Mouse (Mus musculus): ENCODE data around the gene Prdm13. TPM values are rescaled to one million over a fixed set of nuclear protein-coding genes. Genes with fewer than 3 reads are reported as not detected.
A peak's percentile ranks its signal among the peaks of the same experiment; 100 is the strongest.

The Prdm13 gene
- polyA plus RNA-seq, 1 experiment from 2014 or later: 0.44 TPM

DNA sequence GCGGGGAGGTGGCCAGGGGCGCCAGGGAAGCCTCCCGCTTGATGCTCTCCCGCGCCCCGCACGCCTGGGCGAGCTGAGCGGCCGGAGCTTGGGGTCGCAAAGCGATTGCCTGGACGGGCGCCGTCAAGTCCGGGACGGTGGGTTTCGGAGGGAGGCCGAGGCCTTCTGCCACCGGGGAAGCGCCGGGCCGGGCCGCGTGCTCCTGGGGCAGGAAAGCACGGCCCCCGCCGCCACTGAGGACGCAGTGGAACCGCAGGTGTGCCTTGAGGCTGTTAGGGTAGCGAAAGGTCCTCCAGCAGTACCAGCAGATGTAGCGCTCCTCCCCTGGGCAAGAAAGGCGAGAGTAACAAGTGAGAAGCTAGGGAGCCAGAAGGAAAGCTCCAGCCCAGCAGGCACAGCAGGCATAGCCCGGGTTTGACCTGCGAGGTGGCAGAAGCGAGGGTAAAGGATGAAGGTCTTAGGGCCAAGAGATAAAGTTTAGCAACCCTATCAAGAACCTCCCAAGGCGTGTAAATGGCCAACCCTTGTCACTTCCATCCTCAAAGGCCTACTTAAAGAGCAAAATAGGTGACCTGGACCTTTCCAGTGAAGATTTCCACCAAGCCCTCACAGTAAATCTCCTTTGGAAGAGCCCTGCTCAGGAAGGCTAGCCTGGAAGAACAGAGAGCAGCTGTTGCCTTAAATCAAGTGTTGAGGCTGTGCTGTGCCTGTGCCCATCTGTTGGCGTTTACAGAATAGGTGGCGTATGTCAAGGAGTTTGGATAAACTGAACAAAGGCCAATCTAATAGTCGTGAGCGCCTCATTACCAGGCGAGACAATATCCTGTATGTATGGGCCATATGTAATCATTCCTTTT, 5.9 kb downstream of the Prdm13 start:
- DNase-seq (ENCODE audit: low spot score) (peak; percentile 56), ATAC-seq (peak; percentile 27; the same call in 1 of the 2 replicates)
- Histone ChIP-seq H3K9ac (ENCODE audit: low read length) (0 out of 2 replicates have a peak overlapping the region, but pooled peaks have one; percentile 21), H3K4me3 (ENCODE audit: low read depth, low read length) (peak overlapping the region; percentile 30), H3K27me3 (replicated peaks; ENCODE audit: control insufficient read depth, insufficient read depth, low read length) (peaks cover 93% of the 10 kb centered on the region), H3K9me3 (replicated peaks; ENCODE audit: control insufficient read depth, low read length) (no peaks in the 10 kb centered on the region), H3K4me1 (ENCODE audit: control insufficient read depth, insufficient read depth, low read length) (peaks cover 4% of the 10 kb centered on the region; the same call in 1 of the 2 replicates), H3K27ac (ENCODE audit: low read depth, low read length) (no peak overlapping the region), H3K4me2 (ENCODE audit: low read length) (peak overlapping the region; percentile 49), H3K36me3 (ENCODE audit: control insufficient read depth, insufficient read depth, low read length) (no peaks in the 10 kb centered on the region)
- 2% methylated on average over 35 of the region's 42 CpGs for WGBS

- Histone ChIP-seq H3K9ac (ENCODE audit: low read length) (0 out of 2 replicates have a peak overlapping the region, but pooled peaks have one; percentile 21), H3K27me3 (replicated peaks; ENCODE audit: control insufficient read depth, insufficient read depth, low read length) (peaks cover 93% of the 10 kb centered on the region), H3K36me3 (ENCODE audit: control insufficient read depth, insufficient read depth, low read length) (no peaks in the 10 kb centered on the region), H3K27ac (ENCODE audit: low read depth, low read length) (no peak overlapping the region), H3K4me1 (ENCODE audit: control insufficient read depth, insufficient read depth, low read length) (peaks cover 4% of the 10 kb centered on the region), H3K4me2 (ENCODE audit: low read length) (peak overlapping the region; percentile 49), H3K9me3 (replicated peaks; ENCODE audit: control insufficient read depth, low read length) (no peaks in the 10 kb centered on the region), H3K4me3 (ENCODE audit: low read depth, low read length) (peak overlapping the region; percentile 30)
- under 1% methylated on average over 40 of the region's 79 CpGs for WGBS
- DNase-seq (ENCODE audit: low spot score): peak; percentile 44
- ATAC-seq: peak; percentile 86
Measured at GRCm38 (mm10) chr4:21678975-21679623, 6.7 kb downstream of the Prdm13 start.

DNA sequence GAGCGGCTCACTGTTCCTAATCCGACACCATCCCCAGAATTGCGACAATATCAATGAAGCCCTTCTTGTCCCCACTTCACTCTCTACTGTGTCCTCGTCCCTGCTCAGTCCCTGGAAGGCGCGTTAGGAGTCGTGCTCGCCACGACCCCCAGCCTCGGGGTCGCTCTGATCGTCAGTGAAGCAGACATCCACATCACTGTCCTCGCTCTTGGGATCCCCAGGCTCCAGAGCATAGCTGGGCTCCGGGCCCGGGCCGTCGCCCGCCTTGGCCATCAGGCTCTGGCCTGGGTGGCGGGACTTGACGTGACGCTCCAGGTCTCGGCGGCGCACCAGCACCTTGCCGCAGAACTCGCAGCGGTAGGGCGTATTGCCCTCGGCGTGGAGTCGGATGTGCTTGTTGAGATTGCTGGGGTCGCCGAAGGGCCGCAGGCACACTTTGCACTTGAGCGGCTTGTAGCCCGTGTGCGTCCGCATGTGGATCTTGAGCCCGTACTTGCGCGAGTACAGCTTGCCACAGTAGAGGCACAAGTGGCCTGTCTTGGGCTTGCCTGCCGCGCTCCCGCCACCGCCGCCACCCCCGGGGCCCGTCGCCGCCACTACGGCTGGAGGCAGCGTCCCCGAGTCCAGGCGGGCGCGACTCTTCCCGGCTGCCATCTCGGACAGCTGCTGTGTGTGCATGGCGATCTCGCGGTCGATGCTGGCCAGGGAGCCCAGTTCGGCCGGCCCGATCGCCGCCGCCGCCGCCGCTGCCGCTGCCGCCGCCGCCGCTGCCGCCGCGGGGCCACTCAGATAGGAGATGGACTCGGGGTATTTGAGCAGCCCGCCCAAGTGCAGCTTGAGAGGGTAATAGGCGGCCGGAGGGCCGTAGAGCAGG, 7.4 kb downstream of the Prdm13 start:
- under 1% methylated on average over 81 of the region's 84 CpGs for WGBS
- Histone ChIP-seq H3K4me2 (ENCODE audit: low read length) (peak overlapping the region; percentile 49), H3K4me3 (ENCODE audit: low read depth, low read length) (peak overlapping the region; percentile 30), H3K36me3 (ENCODE audit: control insufficient read depth, insufficient read depth, low read length) (no peaks in the 10 kb centered on the region), H3K27ac (ENCODE audit: low read depth, low read length) (no peak overlapping the region), H3K27me3 (replicated peaks; ENCODE audit: control insufficient read depth, insufficient read depth, low read length) (peaks cover 90% of the 10 kb centered on the region), H3K4me1 (ENCODE audit: control insufficient read depth, insufficient read depth, low read length) (peaks cover 6% of the 10 kb centered on the region), H3K9ac (ENCODE audit: low read length) (peak overlapping the region; percentile 40; the same call in 1 of the 2 replicates), H3K9me3 (replicated peaks; ENCODE audit: control insufficient read depth, low read length) (no peaks in the 10 kb centered on the region)
- ATAC-seq: peak; percentile 11; the same call in 1 of the 2 replicates
- DNase-seq (ENCODE audit: low spot score): no peak

GRCm38 (mm10) chr4:21674691-21675090, 11.1 kb downstream of the Prdm13 start:
- no peak overlapping the region for H3K4me3 ChIP-seq (ENCODE audit: low read depth, low read length)
- under 1% methylated on average over 8 of the region's 8 CpGs for WGBS
- no peak overlapping the region for H3K27ac ChIP-seq (ENCODE audit: low read depth, low read length)
- DNase-seq (ENCODE audit: low spot score): no peak
- no peaks in the 10 kb centered on the region for H3K36me3 ChIP-seq (ENCODE audit: control insufficient read depth, insufficient read depth, low read length)
- ATAC-seq: no peak
- no peaks in the 10 kb centered on the region for H3K9me3 ChIP-seq (replicated peaks; ENCODE audit: control insufficient read depth, low read length)
- peaks cover 6% of the 10 kb centered on the region for H3K4me1 ChIP-seq (ENCODE audit: control insufficient read depth, insufficient read depth, low read length)
- H3K9ac ChIP-seq (ENCODE audit: low read length): no peak overlapping the region
- H3K4me2 ChIP-seq (ENCODE audit: low read length): no peak overlapping the region
- H3K27me3 ChIP-seq (replicated peaks; ENCODE audit: control insufficient read depth, insufficient read depth, low read length): peaks cover 73% of the 10 kb centered on the region

GRCm38 (mm10) chr4:21674042-21674441, 11.7 kb downstream of the Prdm13 start:
- Histone ChIP-seq H3K27me3 (replicated peaks; ENCODE audit: control insufficient read depth, insufficient read depth, low read length) (peaks cover 66% of the 10 kb centered on the region), H3K9ac (ENCODE audit: low read length) (no peak overlapping the region), H3K36me3 (ENCODE audit: control insufficient read depth, insufficient read depth, low read length) (no peaks in the 10 kb centered on the region), H3K27ac (ENCODE audit: low read depth, low read length) (no peak overlapping the region), H3K4me1 (ENCODE audit: control insufficient read depth, insufficient read depth, low read length) (peaks cover 6% of the 10 kb centered on the region), H3K4me2 (ENCODE audit: low read length) (no peak overlapping the region), H3K9me3 (replicated peaks; ENCODE audit: control insufficient read depth, low read length) (no peaks in the 10 kb centered on the region), H3K4me3 (ENCODE audit: low read depth, low read length) (no peak overlapping the region)
- ATAC-seq (peak; percentile 26; the same call in 1 of the 2 replicates), DNase-seq (ENCODE audit: low spot score) (peak; percentile 48)
- WGBS: under 1% methylated on average over 17 of the region's 17 CpGs

GRCm38 (mm10) chr4:21665961-21666360, 19.8 kb downstream of the Prdm13 start:
- peak; percentile 90 for ATAC-seq
- peak; percentile 87 for DNase-seq (ENCODE audit: low spot score)
- no peak overlapping the region for H3K27ac ChIP-seq (ENCODE audit: low read depth, low read length)
- H3K4me2 ChIP-seq (ENCODE audit: low read length): no peak overlapping the region
- H3K4me3 ChIP-seq (ENCODE audit: low read depth, low read length): no peak overlapping the region
- H3K9me3 ChIP-seq (replicated peaks; ENCODE audit: control insufficient read depth, low read length): no peaks in the 10 kb centered on the region
- H3K9ac ChIP-seq (ENCODE audit: low read length): no peak overlapping the region
- H3K27me3 ChIP-seq (replicated peaks; ENCODE audit: control insufficient read depth, insufficient read depth, low read length): peaks cover 5% of the 10 kb centered on the region
- H3K36me3 ChIP-seq (ENCODE audit: control insufficient read depth, insufficient read depth, low read length): no peaks in the 10 kb centered on the region
- H3K4me1 ChIP-seq (ENCODE audit: control insufficient read depth, insufficient read depth, low read length): peaks cover 11% of the 10 kb centered on the region
- 0% methylated on average over 5 of the region's 5 CpGs for WGBS

- ATAC-seq (no peak), DNase-seq (ENCODE audit: low spot score) (no peak)
- Histone ChIP-seq H3K36me3 (ENCODE audit: control insufficient read depth, insufficient read depth, low read length) (no peaks in the 10 kb centered on the region), H3K9me3 (replicated peaks; ENCODE audit: control insufficient read depth, low read length) (no peaks in the 10 kb centered on the region), H3K4me2 (ENCODE audit: low read length) (no peak overlapping the region), H3K27ac (ENCODE audit: low read depth, low read length) (no peak overlapping the region), H3K4me1 (ENCODE audit: control insufficient read depth, insufficient read depth, low read length) (no peaks in the 10 kb centered on the region), H3K27me3 (replicated peaks; ENCODE audit: control insufficient read depth, insufficient read depth, low read length) (no peaks in the 10 kb centered on the region), H3K4me3 (ENCODE audit: low read depth, low read length) (no peak overlapping the region), H3K9ac (ENCODE audit: low read length) (no peak overlapping the region)
- WGBS: 66% methylated on average over 3 of the region's 3 CpGs
Measured at GRCm38 (mm10) chr4:21658184-21658583, 27.6 kb downstream of the Prdm13 start.

DNA sequence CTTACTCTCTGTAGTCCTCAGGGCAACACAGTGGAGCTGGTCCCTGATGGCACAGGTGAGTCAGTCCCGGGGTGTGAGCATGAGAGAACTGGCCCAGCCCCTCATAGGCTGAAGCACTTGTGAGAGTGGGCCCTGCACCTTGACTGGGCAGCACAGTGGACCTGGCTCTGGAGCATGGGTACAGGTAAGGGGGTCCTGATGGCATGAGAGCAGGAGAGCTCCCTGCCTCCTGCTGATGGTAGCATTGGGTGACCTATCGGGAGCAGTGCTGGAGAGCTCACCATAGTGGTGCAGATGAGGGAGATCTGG, 56.5 kb downstream of the Prdm13 start:
- ATAC-seq: no peak

More for the DNA sequence above, 56.5 kb downstream of the Prdm13 start:
- no peak for DNase-seq (ENCODE audit: low spot score)
- H3K27me3 ChIP-seq (replicated peaks; ENCODE audit: control insufficient read depth, insufficient read depth, low read length): no peaks in the 10 kb centered on the region
- WGBS: 97% methylated on average over 2 of the region's 2 CpGs
- no peaks in the 10 kb centered on the region for H3K9me3 ChIP-seq (replicated peaks; ENCODE audit: control insufficient read depth, low read length)
- H3K36me3 ChIP-seq (ENCODE audit: control insufficient read depth, insufficient read depth, low read length): no peaks in the 10 kb centered on the region
- peaks cover 4% of the 10 kb centered on the region; the same call in 1 of the 2 replicates for H3K4me1 ChIP-seq (ENCODE audit: control insufficient read depth, insufficient read depth, low read length)
- H3K4me2 ChIP-seq (ENCODE audit: low read length): no peak overlapping the region
- H3K9ac ChIP-seq (ENCODE audit: low read length): no peak overlapping the region
- no peak overlapping the region for H3K4me3 ChIP-seq (ENCODE audit: low read depth, low read length)
- H3K27ac ChIP-seq (ENCODE audit: low read depth, low read length): no peak overlapping the region

Data from forebrain, embryonic 14.5 days (tissue).